Mouse (Mus musculus) embryonic facial prominence, embryonic 15.5 days (tissue): ENCODE results near the gene Patj. TPM values are rescaled to one million over a fixed set of nuclear protein-coding genes. Genes with fewer than 3 reads are reported as not detected.
"Not testable (repeated sequence)": the region's sequence is repeated elsewhere in the genome, so short reads cannot be mapped to it uniquely, and the experiment has no call there.

Experiments used
- ATAC-seq: fragments of 200-750 bp; cut with Nextera tagmentation; 2 replicates; pipeline ENCODE4 v1.8.0; 2017; ENCODE audit warnings: low read depth, moderate TSS enrichment; ENCODE audit not compliant: insufficient number of reproducible peaks, low FRiP score, low TSS enrichment
- H3K27ac ChIP-seq: fragments of 300-500 bp; sonication (generic); replicated peaks from 2 replicates; pipeline ENCODE4 v1.5.1; 2015; ENCODE audit warnings: mild to moderate bottlenecking, inconsistent platforms
- H3K27me3 ChIP-seq: fragments of 300-500 bp; sonication (generic); 2 replicates; pipeline ENCODE4 v1.6.1; 2015; ENCODE audit warnings: inconsistent platforms
- H3K36me3 ChIP-seq: fragments of 300-500 bp; sonication (generic); 2 replicates; pipeline ENCODE4 v1.6.1; 2015; ENCODE audit warnings: mild to moderate bottlenecking, inconsistent platforms
- H3K4me1 ChIP-seq: fragments of 300-500 bp; sonication (generic); 2 replicates; pipeline ENCODE4 v1.6.1; 2015; ENCODE audit warnings: inconsistent platforms
- H3K4me2 ChIP-seq: fragments of 300-500 bp; sonication (generic); replicated peaks from 2 replicates; pipeline ENCODE4 v1.6.1; 2015; ENCODE audit warnings: mild to moderate bottlenecking, inconsistent platforms
- H3K4me3 ChIP-seq: fragments of 300-500 bp; sonication (generic); replicated peaks from 2 replicates; pipeline ENCODE4 v1.5.1; 2015; ENCODE audit warnings: mild to moderate bottlenecking, inconsistent platforms
- H3K9ac ChIP-seq: fragments of 300-500 bp; sonication (generic); 2 replicates; pipeline ENCODE4 v1.6.1; 2015; ENCODE audit warnings: inconsistent platforms
- H3K9me3 ChIP-seq: fragments of 300-500 bp; sonication (generic); replicated peaks from 2 replicates; pipeline ENCODE4 v1.6.1; 2016; ENCODE audit warnings: inconsistent platforms
- WGBS: fragments of 180-500 bp; shearing (Covaris S2); methylation state at CpG from one replicate; pipeline ENCODE4 v1.1.7; 2015; 5-methylcytosine and 5-hydroxymethylcytosine counted together
- polyA plus RNA-seq: library from polyadenylated mRNA; unstranded; fragments of >200 nt; fragmentation: Nextera tagmentation; extraction: Ambion mirVana; gene quantifications from 2 replicates; pipeline ENCODE4 v1.2.1, GENCODE M21; 2015

The Patj gene
- polyA plus RNA-seq, 1 experiment from 2014 or later = 10.4 TPM

- WGBS = 81% methylated on average over 4 of the region's 4 CpGs
- ATAC-seq = no peak
- Histone ChIP-seq H3K4me1 (peaks cover 3% of the 10 kb centered on the region; the same call in 1 of the 2 replicates), H3K27me3 (no peaks in the 10 kb centered on the region), H3K27ac (no peak overlapping the region), H3K9me3 (no peaks in the 10 kb centered on the region), H3K9ac (no peak overlapping the region), H3K4me2 (no peak overlapping the region), H3K36me3 (no peaks in the 10 kb centered on the region), H3K4me3 (no peak overlapping the region)
These were observed 7.9 kb downstream of the Patj start for GRCm38 (mm10) chr4:98403492-98403891.

GRCm38 (mm10) chr4:98404412-98404811, 8.8 kb downstream of the Patj start:
- Histone ChIP-seq H3K36me3 (no peaks in the 10 kb centered on the region), H3K4me2 (no peak overlapping the region), H3K9me3 (no peaks in the 10 kb centered on the region), H3K4me1 (peaks cover 3% of the 10 kb centered on the region; the same call in 1 of the 2 replicates), H3K27me3 (no peaks in the 10 kb centered on the region), H3K9ac (no peak overlapping the region), H3K4me3 (no peak overlapping the region), H3K27ac (no peak overlapping the region)
- 85% methylated on average over 6 of the region's 6 CpGs for WGBS
- no peak for ATAC-seq

- Histone ChIP-seq H3K4me3 (no peak overlapping the region), H3K27me3 (no peaks in the 10 kb centered on the region), H3K36me3 (no peaks in the 10 kb centered on the region), H3K9ac (no peak overlapping the region), H3K4me1 (no peaks in the 10 kb centered on the region), H3K9me3 (no peaks in the 10 kb centered on the region), H3K27ac (no peak overlapping the region), H3K4me2 (no peak overlapping the region)
- WGBS = 79% methylated on average over 4 of the region's 4 CpGs
- ATAC-seq = no peak
These were observed 12.9 kb downstream of the Patj start for GRCm38 (mm10) chr4:98408455-98408854.

- not testable (repeated sequence) for H3K27ac ChIP-seq, H3K27me3 ChIP-seq, H3K4me1 ChIP-seq, H3K4me3 ChIP-seq, H3K9me3 ChIP-seq, H3K36me3 ChIP-seq, H3K9ac ChIP-seq, ATAC-seq, H3K4me2 ChIP-seq
- WGBS = 96% methylated on average over 8 of the region's 8 CpGs
These were observed 19.6 kb downstream of the Patj start for GRCm38 (mm10) chr4:98415150-98415549.

- H3K9me3 ChIP-seq = no peaks in the 10 kb centered on the region
- no peaks in the 10 kb centered on the region for H3K4me1 ChIP-seq
- 85% methylated on average over 8 of the region's 8 CpGs for WGBS
- no peak overlapping the region for H3K9ac ChIP-seq
- ATAC-seq = no peak
- H3K36me3 ChIP-seq = peaks cover 8% of the 10 kb centered on the region; the same call in 1 of the 2 replicates
- no peaks in the 10 kb centered on the region for H3K27me3 ChIP-seq
- H3K4me2 ChIP-seq = no peak overlapping the region
- H3K4me3 ChIP-seq = no peak overlapping the region
- no peak overlapping the region for H3K27ac ChIP-seq
These were observed 32.8 kb downstream of the Patj start for GRCm38 (mm10) chr4:98428371-98428770.

GRCm38 (mm10) chr4:98435641-98436457, 40.3 kb downstream of the Patj start:
- H3K9me3 ChIP-seq = no peaks in the 10 kb centered on the region
- H3K27ac ChIP-seq = no peak overlapping the region
- no peak overlapping the region for H3K4me2 ChIP-seq
- no peak overlapping the region for H3K4me3 ChIP-seq
- ATAC-seq = no peak
- H3K36me3 ChIP-seq = no peaks in the 10 kb centered on the region
- WGBS = 79% methylated on average over 10 of the region's 10 CpGs
- H3K4me1 ChIP-seq = no peaks in the 10 kb centered on the region
- H3K9ac ChIP-seq = no peak overlapping the region
- H3K27me3 ChIP-seq = no peaks in the 10 kb centered on the region

GRCm38 (mm10) chr4:98436664-98437363, 41.2 kb downstream of the Patj start:
- Histone ChIP-seq H3K9me3 (no peaks in the 10 kb centered on the region), H3K27me3 (no peaks in the 10 kb centered on the region), H3K9ac (no peak overlapping the region), H3K4me2 (no peak overlapping the region), H3K27ac (no peak overlapping the region), H3K4me1 (no peaks in the 10 kb centered on the region), H3K4me3 (no peak overlapping the region), H3K36me3 (no peaks in the 10 kb centered on the region)
- no peak for ATAC-seq
- 71% methylated on average over 12 of the region's 12 CpGs for WGBS

- H3K4me2 ChIP-seq = no peak overlapping the region
- whole genome bisulfite sequencing = 68% methylated on average over 8 of the region's 8 CpGs
These were observed 43.8 kb downstream of the Patj start for GRCm38 (mm10) chr4:98439261-98440005.

GRCm38 (mm10) chr4:98441248-98441647, 45.7 kb downstream of the Patj start:
- Histone ChIP-seq H3K36me3 (no peaks in the 10 kb centered on the region), H3K4me3 (no peak overlapping the region), H3K9me3 (no peaks in the 10 kb centered on the region), H3K4me2 (no peak overlapping the region), H3K27me3 (no peaks in the 10 kb centered on the region), H3K4me1 (no peaks in the 10 kb centered on the region), H3K27ac (no peak overlapping the region), H3K9ac (no peak overlapping the region)
- no peak for ATAC-seq
- WGBS = 81% methylated on average over 3 of the region's 3 CpGs

More at GRCm38 (mm10) chr4:98439261-98440005, 43.8 kb downstream of the Patj start:
- no peak overlapping the region for H3K4me3 ChIP-seq
- H3K4me1 ChIP-seq = no peaks in the 10 kb centered on the region
- H3K9me3 ChIP-seq = no peaks in the 10 kb centered on the region
- no peak for ATAC-seq
- no peaks in the 10 kb centered on the region for H3K36me3 ChIP-seq
- no peaks in the 10 kb centered on the region for H3K27me3 ChIP-seq
- H3K9ac ChIP-seq = no peak overlapping the region
- H3K27ac ChIP-seq = no peak overlapping the region

GRCm38 (mm10) chr4:98444437-98445139, 49.0 kb downstream of the Patj start:
- H3K9ac ChIP-seq = no peak overlapping the region
- H3K27ac ChIP-seq = no peak overlapping the region
- H3K27me3 ChIP-seq = no peaks in the 10 kb centered on the region
- ATAC-seq = no peak
- H3K4me1 ChIP-seq = no peaks in the 10 kb centered on the region
- no peaks in the 10 kb centered on the region for H3K36me3 ChIP-seq
- no peak overlapping the region for H3K4me2 ChIP-seq
- 86% methylated on average over 10 of the region's 10 CpGs for WGBS
- no peaks in the 10 kb centered on the region for H3K9me3 ChIP-seq
- H3K4me3 ChIP-seq = no peak overlapping the region
